Mouse (Mus musculus): ENCODE measurements around the gene Slc6a11. TPM values are rescaled to one million over a fixed set of nuclear protein-coding genes. Genes with fewer than 3 reads are reported as not detected.

Slc6a11 gene
- total RNA-seq (2014; fragmentation: Nextera tagmentation) (not detected in 2 replicates), total RNA-seq (2017) (not detected in 2 replicates)

DNA sequence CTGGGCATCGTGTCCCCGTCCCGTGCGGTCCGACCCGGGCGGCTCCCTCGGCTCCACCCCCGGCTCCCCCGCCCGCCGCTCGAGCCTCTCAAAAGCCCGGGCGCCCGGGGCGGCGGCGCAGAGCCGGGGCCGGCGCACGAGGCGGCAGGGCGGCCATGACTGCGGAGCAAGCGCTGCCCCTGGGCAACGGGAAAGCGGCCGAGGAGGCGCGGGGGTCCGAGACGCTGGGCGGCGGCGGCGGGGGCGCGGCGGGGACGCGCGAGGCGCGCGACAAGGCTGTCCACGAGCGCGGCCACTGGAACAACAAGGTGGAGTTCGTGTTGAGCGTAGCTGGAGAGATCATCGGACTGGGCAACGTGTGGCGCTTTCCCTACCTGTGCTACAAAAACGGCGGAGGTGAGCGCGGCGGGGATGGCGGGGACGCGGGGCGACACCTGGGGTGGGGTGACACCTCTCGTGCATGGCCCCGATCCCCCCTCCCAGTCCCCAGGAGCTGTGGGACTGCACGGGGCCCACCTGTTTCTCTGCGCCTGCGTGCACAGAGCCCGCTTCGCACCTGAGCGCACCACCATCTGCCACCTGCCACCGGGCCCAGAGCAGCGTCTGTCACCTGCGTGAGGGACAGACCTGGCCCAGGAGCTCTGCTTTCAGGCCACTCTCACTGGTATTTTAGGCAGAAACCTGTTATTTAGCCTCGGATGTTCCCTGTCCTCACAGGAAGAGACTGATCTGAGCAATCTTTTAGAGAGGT is at the start of gene Slc6a11:
Gene Slc6a11, plus strand, starts transcription at position 120 of the 751 bp plus-strand sequence.
- ATAC-seq (replicated peaks; ENCODE audit: low FRiP score, low TSS enrichment, poor library complexity, severe bottlenecking) = no peak

DNA sequence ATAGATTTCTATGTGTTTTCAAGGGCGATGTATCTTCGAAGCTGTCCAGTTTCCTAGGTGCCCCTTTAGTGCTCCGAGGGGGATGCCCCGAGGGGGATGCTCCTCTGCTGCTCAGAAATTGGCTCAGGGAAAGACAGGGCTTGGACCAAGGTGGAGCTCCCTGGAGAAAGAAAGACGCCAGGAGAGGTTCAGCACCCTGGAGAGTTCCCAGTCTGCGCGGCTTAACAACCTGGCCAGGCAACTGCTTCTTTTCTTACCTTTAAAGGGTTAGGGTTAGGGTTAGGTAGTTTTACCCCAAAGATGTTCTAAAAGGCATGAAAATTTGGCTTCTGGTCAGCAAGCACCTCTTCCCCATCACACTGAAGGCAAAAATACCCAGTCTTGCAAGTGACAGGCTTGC is 43.9 kb upstream of the Slc6a11 start:
- no peak for ATAC-seq (replicated peaks; ENCODE audit: low FRiP score, low TSS enrichment, poor library complexity, severe bottlenecking)

DNA sequence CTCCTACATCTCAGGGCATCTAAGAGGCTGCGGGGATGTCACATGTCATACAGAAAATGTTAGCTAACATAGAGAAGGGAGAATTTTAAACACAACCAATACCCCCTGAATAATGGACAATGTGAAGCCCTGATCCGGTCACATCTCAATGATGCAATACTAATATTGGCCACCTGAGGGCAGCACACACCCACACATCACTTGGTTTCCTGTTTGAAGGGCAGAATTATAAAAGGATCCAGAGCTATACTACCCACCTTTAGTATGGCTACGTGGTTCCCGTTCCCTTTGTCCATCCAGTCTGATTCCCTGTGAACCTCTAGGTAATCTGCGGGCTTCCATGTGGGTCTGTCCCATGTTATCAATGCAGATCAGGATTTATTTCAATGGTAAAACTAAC is 41.4 kb upstream of the Slc6a11 start:
- peak; percentile 74; the same call in 1 of the 2 replicates for ATAC-seq (replicated peaks; ENCODE audit: low FRiP score, low TSS enrichment, poor library complexity, severe bottlenecking)

DNA sequence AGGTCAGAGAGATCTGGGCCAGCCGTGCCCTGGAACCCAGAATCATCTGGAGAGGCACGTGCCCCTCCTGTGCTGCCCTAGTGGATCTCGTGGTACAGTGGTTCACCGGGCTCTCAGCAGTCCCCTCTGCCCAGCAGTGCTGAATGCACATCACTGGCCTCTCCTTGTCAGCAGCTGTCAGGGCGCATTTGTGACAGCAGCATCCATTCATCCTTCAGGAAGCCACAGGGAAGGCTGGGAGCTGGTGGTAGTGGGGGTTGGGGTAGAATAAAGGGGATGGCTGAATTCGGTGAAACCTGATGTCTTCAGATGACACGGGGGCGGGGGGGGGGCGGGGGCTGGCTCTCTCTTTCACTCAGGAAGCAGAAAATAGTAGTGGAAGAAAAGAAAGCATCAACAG is 38.8 kb upstream of the Slc6a11 start:
- no peak for ATAC-seq (replicated peaks; ENCODE audit: low FRiP score, low TSS enrichment, poor library complexity, severe bottlenecking)

DNA sequence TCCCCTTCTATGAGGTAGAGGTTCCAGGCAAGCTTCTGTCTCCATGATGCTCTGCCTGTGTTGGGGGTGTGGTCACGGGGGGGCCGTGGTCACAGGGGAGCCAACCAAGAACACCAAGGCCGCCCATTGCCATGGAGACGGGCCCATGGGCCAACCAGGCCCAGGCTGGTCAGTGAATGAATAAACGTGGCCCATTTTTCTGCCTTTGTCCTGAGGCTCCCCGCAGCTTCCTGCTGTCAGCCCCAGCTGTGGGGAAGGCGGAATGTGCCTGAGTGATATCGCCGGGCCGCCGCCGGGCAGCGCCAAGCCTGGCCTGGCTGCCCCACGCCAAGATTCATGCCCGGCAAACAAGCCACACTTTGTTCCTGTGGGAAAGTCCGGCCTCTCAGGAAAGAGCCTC is 36.8 kb upstream of the Slc6a11 start:
- ATAC-seq (replicated peaks; ENCODE audit: low FRiP score, low TSS enrichment, poor library complexity, severe bottlenecking) = no peak

DNA sequence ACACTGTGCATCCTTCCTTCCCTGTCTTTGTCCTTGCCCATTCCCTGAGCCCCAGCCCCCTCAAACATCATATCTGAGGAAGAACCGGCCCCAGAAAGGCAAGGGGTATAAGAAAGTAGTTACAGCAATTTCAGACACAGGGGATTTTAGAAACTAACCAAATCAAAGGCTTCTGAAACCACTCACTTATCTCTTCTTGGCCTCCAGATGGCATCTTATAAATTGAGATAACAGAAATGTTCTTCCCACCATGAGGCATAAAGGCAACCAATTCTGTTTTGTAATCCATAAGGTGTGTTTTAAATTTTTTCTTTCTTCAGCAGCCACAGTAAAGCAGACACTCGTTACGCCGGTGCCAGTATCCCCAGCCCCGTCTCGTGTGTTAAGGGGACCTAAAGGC is 34.5 kb upstream of the Slc6a11 start:
- ATAC-seq (replicated peaks; ENCODE audit: low FRiP score, low TSS enrichment, poor library complexity, severe bottlenecking) = no peak

DNA sequence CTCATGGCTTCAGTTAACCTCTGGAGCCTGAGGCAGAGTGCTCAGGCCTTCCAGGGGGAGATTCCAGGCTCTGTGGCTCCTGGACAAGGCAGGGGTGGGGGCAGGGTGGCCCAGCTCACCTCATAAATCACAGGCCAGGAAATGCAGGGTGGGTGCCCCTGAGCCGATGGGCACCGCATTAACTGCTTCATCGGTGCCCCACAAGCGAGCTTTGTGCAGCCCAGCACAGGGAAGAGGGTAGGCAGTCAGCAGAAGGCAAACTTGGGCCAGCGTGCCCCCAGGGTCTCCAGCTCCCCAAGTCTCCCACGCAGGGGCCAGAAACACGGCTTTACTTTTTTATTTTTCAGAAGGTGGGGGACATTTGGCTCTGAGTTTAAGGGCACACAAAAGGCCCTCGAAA is 29.1 kb upstream of the Slc6a11 start:
- no peak for ATAC-seq (replicated peaks; ENCODE audit: low FRiP score, low TSS enrichment, poor library complexity, severe bottlenecking)

DNA sequence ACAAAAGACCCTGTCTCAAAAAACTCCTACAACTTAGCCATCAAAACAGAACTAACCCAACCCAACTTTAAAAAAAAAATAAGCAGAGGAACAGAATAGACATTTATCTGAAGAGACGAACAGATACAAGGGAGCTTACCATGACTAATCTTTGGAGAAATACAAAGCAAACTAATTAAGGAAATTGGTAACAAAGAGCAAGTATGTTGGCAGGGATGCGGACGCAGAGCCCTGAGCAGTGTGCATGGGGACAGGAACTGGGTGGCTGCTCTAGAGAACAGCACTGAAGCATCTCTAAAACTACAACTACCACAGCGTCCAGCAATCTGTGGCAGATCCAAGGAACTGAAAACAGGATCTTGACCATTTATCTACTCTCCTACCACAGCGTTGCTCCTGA is 11.5 kb upstream of the Slc6a11 start:
- no peak for ATAC-seq (replicated peaks; ENCODE audit: low FRiP score, low TSS enrichment, poor library complexity, severe bottlenecking)

DNA sequence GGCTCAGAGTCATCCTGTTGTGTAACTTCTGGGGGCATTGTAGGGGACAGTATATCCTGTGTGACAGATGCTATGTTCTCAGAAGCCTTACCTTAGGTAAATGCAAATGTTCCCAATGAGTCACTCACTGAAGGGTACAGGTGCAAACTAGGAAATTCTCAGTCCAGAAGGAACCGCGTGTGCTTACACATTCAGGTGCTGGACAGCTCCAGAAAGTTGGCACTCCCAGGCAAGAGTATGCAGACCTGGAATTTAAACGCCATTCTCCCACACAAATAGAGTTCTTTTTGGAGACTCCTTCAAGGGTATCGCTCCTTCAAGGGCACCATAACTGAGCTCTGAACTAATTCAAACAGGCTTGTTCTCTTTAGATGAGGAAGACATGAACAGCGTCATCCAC is 5.5 kb upstream of the Slc6a11 start:
- ATAC-seq (replicated peaks; ENCODE audit: low FRiP score, low TSS enrichment, poor library complexity, severe bottlenecking) = no peak

DNA sequence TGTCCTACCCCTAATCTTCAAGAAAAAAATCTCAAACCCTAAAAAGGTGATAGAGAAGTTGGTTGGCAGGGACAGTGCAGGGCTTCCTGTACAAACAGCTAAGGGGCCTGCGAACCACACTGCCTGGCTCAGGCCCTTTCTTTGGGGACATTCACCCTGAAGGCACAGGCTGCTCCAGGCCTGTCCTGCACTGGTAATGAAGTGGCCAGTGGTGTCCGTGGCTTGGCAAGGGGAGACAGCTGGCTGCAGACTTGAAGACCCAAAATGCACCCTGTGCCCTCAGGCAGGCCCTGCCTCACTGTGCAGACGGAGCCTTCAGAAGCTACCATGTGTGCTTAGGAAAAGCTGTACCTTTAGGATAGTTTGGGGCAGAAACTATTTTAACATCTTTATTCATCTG is 1.4 kb downstream of the Slc6a11 start:
- no peak for ATAC-seq (replicated peaks; ENCODE audit: low FRiP score, low TSS enrichment, poor library complexity, severe bottlenecking)

DNA sequence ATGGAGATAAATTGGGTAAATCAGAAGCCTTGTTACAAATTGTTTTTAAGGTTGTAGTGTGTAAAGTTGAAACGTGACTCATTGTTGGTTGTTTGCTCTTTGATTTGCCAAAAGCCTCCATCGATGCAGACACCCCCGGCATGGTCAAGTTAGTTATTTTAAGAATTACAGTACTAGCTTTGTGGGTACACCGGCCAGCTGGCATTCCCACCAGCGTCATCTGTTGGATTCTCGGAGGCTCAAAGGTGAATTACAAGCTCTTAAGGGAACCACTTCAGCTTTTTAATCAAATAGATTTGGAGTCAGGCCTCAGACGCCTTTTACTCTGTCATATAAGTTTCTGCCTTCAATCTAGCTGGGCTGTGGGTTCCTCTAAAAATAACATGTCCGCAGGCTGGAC is 1.9 kb downstream of the Slc6a11 start:
- ATAC-seq (replicated peaks; ENCODE audit: low FRiP score, low TSS enrichment, poor library complexity, severe bottlenecking) = no peak

DNA sequence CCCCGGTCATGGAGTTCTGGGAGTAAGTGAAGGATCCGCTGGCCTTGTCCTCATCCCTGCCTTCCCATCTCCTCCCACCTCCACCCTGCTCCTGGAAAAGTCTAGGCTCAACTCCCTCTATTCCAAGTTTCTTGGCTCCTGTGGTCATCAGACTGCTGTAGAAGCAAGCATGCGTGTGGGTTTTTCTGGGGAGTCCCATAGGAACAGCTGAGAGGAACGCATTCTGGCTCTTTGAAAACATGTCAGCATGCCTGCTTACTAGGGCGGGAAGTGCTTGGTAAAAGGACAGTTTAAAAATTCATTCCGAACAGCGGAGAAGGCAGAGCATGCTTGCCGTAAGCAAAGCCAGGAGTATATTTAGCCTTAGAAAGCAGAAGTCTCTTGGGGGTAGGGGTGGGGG is 7.9 kb downstream of the Slc6a11 start:
- no peak for ATAC-seq (replicated peaks; ENCODE audit: low FRiP score, low TSS enrichment, poor library complexity, severe bottlenecking)

DNA sequence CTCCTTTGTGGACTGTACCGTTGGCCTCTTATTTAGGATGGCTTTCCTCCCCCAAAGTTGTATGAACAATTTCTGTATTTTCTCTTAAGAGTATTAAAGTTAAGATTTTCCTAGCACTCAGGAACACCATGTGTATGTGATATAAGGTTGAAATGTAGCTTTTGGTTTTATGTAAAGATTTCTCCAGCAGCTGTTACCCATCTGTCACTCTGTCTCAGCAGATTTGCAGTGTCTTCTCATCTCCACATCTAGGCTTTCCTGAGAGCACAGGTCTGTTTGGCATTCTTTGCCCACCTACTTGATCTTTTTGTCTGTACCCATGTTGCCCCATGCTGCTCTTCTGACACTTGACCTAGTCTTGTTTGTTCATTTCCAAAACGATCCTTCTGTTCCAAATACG is 10.4 kb downstream of the Slc6a11 start:
- ATAC-seq (replicated peaks; ENCODE audit: low FRiP score, low TSS enrichment, poor library complexity, severe bottlenecking) = no peak

DNA sequence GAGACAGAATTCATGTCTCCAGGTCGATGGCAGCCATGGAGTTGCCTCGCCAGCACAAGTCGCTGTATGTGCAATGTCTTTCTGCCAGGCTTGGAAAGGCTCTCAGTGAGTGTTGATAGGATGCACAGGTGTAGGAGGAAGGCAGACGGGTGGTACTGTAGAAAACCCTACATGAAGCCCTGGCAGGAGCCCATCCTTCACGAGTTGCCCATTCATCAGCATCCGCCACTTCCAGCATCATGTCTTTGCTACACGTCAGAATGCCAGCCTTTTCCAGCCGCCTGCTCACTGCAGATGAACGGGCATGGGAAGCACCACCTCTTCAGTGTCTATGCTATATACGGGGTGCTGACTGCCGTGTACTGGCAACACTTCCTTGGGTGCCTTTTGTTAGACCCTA is 11.4 kb downstream of the Slc6a11 start:
- no peak for ATAC-seq (replicated peaks; ENCODE audit: low FRiP score, low TSS enrichment, poor library complexity, severe bottlenecking)

DNA sequence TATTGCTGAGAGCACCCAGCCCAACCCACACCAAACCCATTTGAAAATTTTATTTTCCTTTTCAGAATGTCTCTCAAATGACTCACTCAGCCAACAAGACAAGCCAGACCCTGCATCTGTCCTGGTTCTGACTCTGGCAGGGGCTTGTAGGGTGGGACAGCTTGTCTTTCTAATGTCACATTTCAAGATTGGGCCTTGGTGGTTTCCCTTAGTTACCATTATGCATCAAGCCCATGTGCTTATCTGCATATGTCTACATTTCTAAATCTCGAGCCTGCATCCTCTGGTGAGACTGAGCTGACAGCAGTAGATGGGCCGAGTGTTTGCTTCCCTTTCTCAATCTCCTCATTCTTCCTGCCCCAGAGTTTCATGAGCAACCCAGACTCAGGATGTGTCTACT is 12.5 kb downstream of the Slc6a11 start:
- no peak for ATAC-seq (replicated peaks; ENCODE audit: low FRiP score, low TSS enrichment, poor library complexity, severe bottlenecking)

DNA sequence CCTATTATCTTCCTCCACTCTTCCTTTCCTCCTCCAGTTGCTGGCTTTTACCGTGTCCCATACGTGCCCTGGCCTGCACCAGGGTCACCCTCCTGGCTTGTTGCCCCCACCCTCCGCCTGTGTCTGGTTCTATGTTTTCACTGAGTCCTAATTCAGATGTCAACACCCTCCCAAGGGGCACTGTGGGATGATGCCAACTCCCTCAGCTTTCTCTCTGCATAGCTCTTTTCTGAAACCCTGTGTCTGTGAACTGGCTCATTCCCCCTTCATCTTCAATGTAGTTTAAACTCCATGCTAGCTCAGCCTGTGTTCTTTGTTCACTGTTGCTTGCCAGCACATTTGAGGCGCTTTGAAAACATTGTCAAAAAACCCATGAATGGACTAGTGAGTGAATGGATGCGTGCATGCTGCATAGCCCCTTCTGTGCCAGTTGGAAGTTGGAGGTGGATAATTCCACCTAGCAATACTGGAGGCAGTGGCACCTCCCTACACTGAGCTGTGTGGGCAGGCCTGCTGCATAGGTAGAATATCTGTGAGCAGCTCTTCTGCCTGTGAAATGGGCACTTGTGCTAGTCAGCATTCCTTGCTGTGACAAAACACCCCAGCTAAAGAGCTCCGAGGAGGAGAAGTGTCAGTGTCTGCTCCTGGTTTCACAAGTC is 13.5 kb downstream of the Slc6a11 start:
- no peak for ATAC-seq (replicated peaks; ENCODE audit: low FRiP score, low TSS enrichment, poor library complexity, severe bottlenecking)

DNA sequence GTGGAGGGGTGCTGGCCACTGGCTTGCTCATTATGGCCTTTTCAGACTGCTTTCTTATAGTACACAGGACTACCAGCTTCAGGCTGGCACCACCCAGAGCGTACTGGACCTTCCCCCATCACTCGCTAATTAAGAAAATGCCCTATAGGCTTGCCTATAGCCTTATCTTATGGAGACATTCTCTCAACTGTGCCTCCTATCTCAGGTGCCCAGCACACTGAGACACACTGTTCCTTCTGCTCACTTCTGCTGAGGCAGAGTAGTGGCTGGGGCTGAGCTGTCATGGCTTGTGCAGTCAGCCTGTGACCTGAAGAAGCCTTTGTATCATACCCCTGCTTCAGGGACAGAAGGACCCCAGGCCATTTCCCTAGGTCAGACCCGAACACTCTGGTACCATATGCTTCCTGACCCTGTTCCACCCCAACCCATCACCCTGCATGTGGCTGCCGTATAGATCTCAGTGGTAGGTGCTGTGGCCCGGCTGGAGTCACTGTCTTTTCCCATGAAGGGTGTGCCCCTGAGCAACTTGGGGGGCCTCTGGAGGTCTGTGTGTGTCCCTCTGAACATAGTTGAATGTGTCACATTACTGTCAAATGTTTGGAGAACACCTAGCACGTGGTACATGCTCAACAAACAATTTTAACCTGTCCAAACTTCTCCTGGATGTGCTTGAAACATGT is 14.7 kb downstream of the Slc6a11 start:
- peak; percentile 89 for ATAC-seq (replicated peaks; ENCODE audit: low FRiP score, low TSS enrichment, poor library complexity, severe bottlenecking)

DNA sequence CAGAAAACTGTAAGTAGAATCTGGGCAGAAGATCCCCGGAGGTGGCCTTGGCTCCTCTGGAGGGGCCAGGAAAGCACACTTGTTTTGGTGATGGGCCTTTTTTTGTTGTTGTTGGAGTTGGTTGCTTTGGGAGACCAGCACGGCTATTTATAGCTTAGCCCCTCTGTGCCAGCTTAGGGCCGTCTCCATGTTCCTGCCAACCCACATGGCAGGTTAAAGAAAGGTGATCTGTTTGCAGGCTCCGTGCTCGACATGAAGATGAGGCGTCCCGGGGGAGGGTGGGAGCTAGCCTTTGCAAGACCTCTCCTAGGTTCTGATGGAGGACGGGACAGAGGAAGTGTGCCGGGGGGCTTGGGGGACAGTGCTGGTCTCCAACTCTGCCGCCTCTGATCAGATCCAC is 24.7 kb downstream of the Slc6a11 start:
- no peak for ATAC-seq (replicated peaks; ENCODE audit: low FRiP score, low TSS enrichment, poor library complexity, severe bottlenecking)

DNA sequence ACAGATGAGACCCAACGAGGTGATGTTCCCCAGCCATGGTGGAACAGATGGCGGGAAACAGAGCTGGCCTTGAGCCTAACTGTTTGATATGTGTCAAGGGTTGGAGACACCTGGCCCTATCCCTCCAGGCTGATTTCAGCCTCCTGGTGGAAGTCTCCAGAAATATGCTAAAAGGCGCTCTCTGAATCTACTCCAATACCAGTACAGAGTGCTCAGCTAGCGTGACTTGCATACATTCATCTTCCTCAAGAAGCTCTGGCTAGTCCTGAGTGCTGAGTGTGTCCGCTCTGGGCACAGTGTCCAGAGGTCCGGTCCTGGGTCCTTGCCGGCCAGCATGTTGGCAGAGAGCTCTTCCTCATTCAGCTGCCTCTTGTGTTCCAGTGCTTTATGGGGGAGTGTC is 27.8 kb downstream of the Slc6a11 start:
- ATAC-seq (replicated peaks; ENCODE audit: low FRiP score, low TSS enrichment, poor library complexity, severe bottlenecking) = no peak

DNA sequence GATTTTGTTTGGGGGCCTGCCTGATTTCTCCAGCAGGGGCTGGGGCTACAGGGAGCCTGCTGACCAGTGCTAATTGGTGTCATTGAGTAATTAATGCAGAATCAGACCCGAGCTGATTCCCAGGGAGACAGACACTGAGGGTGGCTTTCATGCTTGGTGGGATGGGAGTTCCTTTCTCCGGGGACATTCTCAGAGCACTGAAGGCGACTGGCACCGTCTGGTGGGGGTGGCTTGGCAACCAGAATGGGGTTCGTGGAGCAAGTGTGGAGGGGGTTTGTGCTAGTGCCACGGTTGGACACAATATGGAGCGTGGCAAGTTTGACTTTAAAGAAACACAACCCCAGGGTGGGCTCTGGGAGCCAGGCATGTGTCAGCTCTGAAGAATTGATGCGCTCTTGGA is 29.7 kb downstream of the Slc6a11 start:
- no peak for ATAC-seq (replicated peaks; ENCODE audit: low FRiP score, low TSS enrichment, poor library complexity, severe bottlenecking)

DNA sequence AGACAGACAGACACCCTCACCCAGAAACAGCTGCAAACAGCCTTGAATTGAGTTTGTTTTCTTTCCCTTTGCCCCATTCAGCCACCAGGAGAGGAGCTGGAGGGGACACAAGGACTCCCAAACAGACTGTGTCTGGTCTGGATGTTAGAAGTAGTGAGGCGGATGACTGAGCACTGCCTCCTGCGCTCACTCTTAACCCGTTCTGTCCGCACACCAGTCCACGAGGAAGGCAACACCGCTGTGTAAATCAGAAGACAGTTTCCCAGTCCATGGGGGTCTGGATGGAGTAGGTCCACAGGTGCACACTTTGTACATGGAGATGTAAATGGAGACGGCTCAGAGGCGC is 43.0 kb downstream of the Slc6a11 start:
- ATAC-seq (replicated peaks; ENCODE audit: low FRiP score, low TSS enrichment, poor library complexity, severe bottlenecking) = no peak
